Mouse (Mus musculus): ENCODE data around the gene Slc39a1. TPM values are rescaled to one million over a fixed set of nuclear protein-coding genes. Genes with fewer than 3 reads are reported as not detected.

Slc39a1 gene
- polyA plus RNA-seq, 1 experiment from 2014 or later = 62.5 TPM

- whole genome bisulfite sequencing = 89% methylated on average over 5 of the region's 5 CpGs
- no peak for DNase-seq (ENCODE audit: low spot score)
Observed at GRCm38 (mm10) chr3:90263121-90263771, 15.3 kb downstream of the Slc39a1 start.

GRCm38 (mm10) chr3:90264687-90265033 is 16.7 kb downstream of the Slc39a1 start:
- 33% methylated on average over 10 of the region's 10 CpGs for WGBS
- Histone ChIP-seq H3K4me1 (replicated peaks) (peaks cover 24% of the 10 kb centered on the region), H3K27me3 (ENCODE audit: insufficient read depth, poor library complexity, severe bottlenecking) (no peaks in the 10 kb centered on the region), H3K9me3 (no peaks in the 10 kb centered on the region), H3K4me3 (peak overlapping the region; percentile 71), H3K36me3 (peaks cover 70% of the 10 kb centered on the region), H3K27ac (peak overlapping the region; percentile 96)
- DNase-seq (ENCODE audit: low spot score) = no peak

More at GRCm38 (mm10) chr3:90263121-90263771, 15.3 kb downstream of the Slc39a1 start:
- Histone ChIP-seq H3K27ac (no peak overlapping the region), H3K27me3 (ENCODE audit: insufficient read depth, poor library complexity, severe bottlenecking) (no peaks in the 10 kb centered on the region), H3K4me3 (no peak overlapping the region), H3K36me3 (peaks cover 72% of the 10 kb centered on the region), H3K9me3 (no peaks in the 10 kb centered on the region), H3K4me1 (replicated peaks) (peaks cover 24% of the 10 kb centered on the region)

DNA sequence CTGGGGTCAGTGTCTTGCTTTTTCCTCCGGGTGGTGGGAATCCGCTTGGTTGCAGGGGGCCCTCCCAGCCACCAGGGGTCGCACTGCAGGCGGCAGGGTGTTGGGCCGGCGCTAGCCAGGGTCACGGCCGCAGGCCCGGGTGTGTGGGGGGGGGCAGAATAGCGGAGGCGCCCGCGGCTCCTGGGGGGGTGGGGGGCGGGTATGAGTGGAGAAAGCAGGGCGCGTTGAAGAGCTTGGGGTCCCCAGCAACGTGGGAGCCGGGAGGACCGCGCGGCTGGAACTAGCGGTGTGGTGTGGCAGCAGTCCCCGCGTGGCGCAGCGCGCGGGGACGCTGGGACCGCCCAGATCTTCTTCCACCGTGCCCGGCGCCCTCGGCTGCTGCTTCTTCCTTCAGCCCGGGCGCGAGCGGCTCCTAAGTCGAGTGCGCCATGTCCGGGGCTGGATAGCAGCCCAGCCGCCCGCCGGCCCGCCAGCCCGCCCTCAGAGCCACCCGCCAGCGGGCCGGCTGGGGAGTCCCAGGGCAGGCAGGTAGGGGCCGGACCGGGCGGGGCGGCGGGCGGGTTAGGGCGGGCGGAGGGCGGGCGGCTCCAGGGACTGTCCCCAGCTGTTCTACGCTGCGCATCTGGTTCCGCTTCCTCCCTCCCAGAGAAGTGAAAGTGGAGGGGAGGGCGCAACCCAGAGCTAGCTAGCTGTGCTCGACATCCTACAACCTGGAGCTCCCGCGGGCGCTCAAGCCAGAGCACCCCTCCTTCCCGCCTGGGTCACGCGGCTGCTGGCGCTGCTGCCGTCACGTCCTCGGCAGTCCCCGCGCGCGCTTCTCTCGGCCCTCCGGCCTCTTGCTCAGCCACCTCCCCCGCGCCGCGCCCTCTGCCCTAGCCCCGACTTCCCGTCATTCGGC is 17.3 kb downstream of the Slc39a1 start, which contains the start of gene Dennd4b:
TSS of gene Dennd4b (plus strand) at position 152 of the 898 bp plus-strand sequence.
- no peaks in the 10 kb centered on the region for H3K9me3 ChIP-seq
- H3K27ac ChIP-seq = peak within 1 kb of the TSS; percentile 96
- no peaks in the 10 kb centered on the region for H3K27me3 ChIP-seq (ENCODE audit: insufficient read depth, poor library complexity, severe bottlenecking)
- WGBS = under 1% methylated on average over 87 of the region's 87 CpGs
- H3K4me3 ChIP-seq = peak within 1 kb of the TSS; percentile 71
- peak; percentile 92 for DNase-seq (ENCODE audit: low spot score)
- H3K4me1 ChIP-seq (replicated peaks) = peaks cover 24% of the 10 kb centered on the region
- H3K36me3 ChIP-seq = peaks cover 70% of the 10 kb centered on the region

GRCm38 (mm10) chr3:90265932-90266741 is 18.2 kb downstream of the Slc39a1 start:
- peaks cover 24% of the 10 kb centered on the region for H3K4me1 ChIP-seq (replicated peaks)
- H3K27ac ChIP-seq = peak overlapping the region; percentile 96
- WGBS = 29% methylated on average over 16 of the region's 16 CpGs
- no peak for DNase-seq (ENCODE audit: low spot score)
- no peaks in the 10 kb centered on the region for H3K27me3 ChIP-seq (ENCODE audit: insufficient read depth, poor library complexity, severe bottlenecking)
- peak overlapping the region; percentile 71 for H3K4me3 ChIP-seq
- no peaks in the 10 kb centered on the region for H3K9me3 ChIP-seq
- H3K36me3 ChIP-seq = peaks cover 70% of the 10 kb centered on the region

- H3K9me3 ChIP-seq = no peaks in the 10 kb centered on the region
- peaks cover 70% of the 10 kb centered on the region for H3K36me3 ChIP-seq
- no peak overlapping the region for H3K27ac ChIP-seq
- no peak for DNase-seq (ENCODE audit: low spot score)
- peaks cover 24% of the 10 kb centered on the region for H3K4me1 ChIP-seq (replicated peaks)
- H3K27me3 ChIP-seq (ENCODE audit: insufficient read depth, poor library complexity, severe bottlenecking) = no peaks in the 10 kb centered on the region
- H3K4me3 ChIP-seq = peak overlapping the region; percentile 71; the same call in 1 of the 2 replicates
- 92% methylated on average over 20 of the region's 20 CpGs for WGBS
Observed at GRCm38 (mm10) chr3:90266901-90267775, 19.2 kb downstream of the Slc39a1 start.

GRCm38 (mm10) chr3:90268190-90268589 is 20.2 kb downstream of the Slc39a1 start:
- peaks cover 70% of the 10 kb centered on the region for H3K36me3 ChIP-seq
- H3K27me3 ChIP-seq (ENCODE audit: insufficient read depth, poor library complexity, severe bottlenecking) = no peaks in the 10 kb centered on the region
- H3K4me3 ChIP-seq = no peak overlapping the region
- H3K9me3 ChIP-seq = no peaks in the 10 kb centered on the region
- 94% methylated on average over 11 of the region's 11 CpGs for WGBS
- peaks cover 24% of the 10 kb centered on the region for H3K4me1 ChIP-seq (replicated peaks)
- DNase-seq (ENCODE audit: low spot score) = no peak
- H3K27ac ChIP-seq = no peak overlapping the region

DNA sequence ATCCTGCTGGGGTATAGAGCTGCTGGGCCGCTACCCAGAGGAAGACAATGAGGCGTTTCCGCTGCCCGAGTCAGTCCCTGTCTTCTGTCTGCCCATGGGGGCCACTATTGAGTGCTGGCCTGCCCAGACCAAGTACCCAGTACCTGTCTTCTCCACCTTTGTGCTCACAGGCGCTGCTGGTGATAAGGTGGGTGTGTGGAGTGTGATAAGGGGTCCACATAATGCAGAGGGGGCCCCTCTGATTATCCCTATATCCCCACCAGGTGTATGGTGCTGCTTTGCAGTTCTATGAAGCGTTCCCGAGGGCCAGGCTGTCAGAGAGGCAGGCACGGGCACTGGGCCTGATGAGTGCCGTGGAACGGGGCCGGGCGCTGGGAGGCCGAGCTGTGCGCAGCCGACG is 21.0 kb downstream of the Slc39a1 start:
- DNase-seq (ENCODE audit: low spot score) = no peak
- H3K27me3 ChIP-seq (ENCODE audit: insufficient read depth, poor library complexity, severe bottlenecking) = no peaks in the 10 kb centered on the region
- peaks cover 70% of the 10 kb centered on the region for H3K36me3 ChIP-seq
- no peak overlapping the region for H3K4me3 ChIP-seq
- 85% methylated on average over 16 of the region's 16 CpGs for WGBS
- no peaks in the 10 kb centered on the region for H3K9me3 ChIP-seq
- peaks cover 24% of the 10 kb centered on the region for H3K4me1 ChIP-seq (replicated peaks)
- H3K27ac ChIP-seq = no peak overlapping the region

DNA sequence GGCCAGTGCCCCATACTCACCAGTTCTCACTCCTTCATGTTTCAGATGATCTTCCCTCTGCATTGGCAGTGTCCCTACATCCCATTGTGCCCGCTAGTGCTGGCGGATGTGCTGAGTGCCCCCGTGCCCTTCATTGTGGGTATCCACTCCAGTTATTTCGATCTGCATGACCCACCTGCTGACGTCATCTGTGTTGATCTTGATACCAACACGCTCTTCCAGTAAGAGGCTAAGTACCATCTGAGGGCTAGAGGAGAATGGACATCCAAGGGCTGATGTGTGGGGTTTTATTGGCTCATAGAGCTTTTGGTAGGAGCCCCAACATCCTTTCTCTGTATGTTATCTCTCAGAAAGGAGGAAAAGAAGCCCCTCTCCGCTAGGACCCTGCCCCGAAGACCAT is 22.8 kb downstream of the Slc39a1 start:
- H3K27me3 ChIP-seq (ENCODE audit: insufficient read depth, poor library complexity, severe bottlenecking) = no peaks in the 10 kb centered on the region
- no peak for DNase-seq (ENCODE audit: low spot score)
- no peak overlapping the region for H3K27ac ChIP-seq
- H3K9me3 ChIP-seq = no peaks in the 10 kb centered on the region
- 93% methylated on average over 8 of the region's 8 CpGs for WGBS
- no peak overlapping the region for H3K4me3 ChIP-seq
- peaks cover 84% of the 10 kb centered on the region for H3K36me3 ChIP-seq
- H3K4me1 ChIP-seq (replicated peaks) = peaks cover 17% of the 10 kb centered on the region

DNA sequence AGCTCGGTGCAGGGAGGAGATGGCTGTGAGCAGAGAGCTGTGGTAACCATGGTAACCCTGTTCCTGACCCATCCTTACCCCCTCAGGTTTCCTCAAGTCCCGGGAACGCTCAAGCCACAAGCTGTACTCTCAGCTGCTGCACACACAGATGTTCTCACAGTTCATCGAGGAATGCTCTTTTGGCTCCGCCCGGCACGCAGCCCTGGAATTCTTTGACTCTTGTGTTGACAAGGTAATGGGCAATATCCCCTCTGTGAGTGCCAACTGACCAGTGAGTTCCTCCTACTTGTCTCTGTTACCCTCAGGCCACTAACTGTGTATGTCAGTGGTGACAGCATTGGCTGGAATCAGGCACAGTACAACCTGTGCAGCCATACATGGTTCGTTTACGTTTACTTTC is 24.2 kb downstream of the Slc39a1 start:
- Histone ChIP-seq H3K4me1 (replicated peaks) (peaks cover 8% of the 10 kb centered on the region; the same call in 1 of the 2 replicates), H3K27ac (no peak overlapping the region), H3K9me3 (no peaks in the 10 kb centered on the region), H3K4me3 (no peak overlapping the region), H3K27me3 (ENCODE audit: insufficient read depth, poor library complexity, severe bottlenecking) (no peaks in the 10 kb centered on the region), H3K36me3 (peaks cover 98% of the 10 kb centered on the region)
- 75% methylated on average over 9 of the region's 9 CpGs for WGBS
- DNase-seq (ENCODE audit: low spot score) = no peak

DNA sequence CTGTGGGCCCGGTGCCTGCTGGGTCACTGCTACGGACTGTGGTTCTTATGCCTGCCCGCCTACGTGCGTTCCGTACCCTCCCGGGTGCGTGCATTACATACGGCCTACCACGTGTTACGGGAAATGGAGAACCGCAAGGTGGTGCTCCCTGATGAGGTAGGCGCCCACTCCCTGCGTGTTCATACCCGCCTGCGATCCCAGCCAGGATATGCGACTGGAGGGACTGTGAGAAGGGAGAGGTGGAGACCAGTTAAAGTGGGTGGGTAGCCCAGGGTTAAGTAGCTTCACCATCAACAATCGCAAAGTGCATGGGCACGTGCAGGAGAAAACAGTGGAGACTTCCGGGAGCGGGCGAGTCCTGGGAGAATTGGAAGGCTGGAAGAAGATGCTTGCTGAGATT is 25.9 kb downstream of the Slc39a1 start:
- H3K27ac ChIP-seq = no peak overlapping the region
- peaks cover 5% of the 10 kb centered on the region; the same call in 1 of the 2 replicates for H3K4me1 ChIP-seq (replicated peaks)
- DNase-seq (ENCODE audit: low spot score) = no peak
- no peaks in the 10 kb centered on the region for H3K9me3 ChIP-seq
- no peaks in the 10 kb centered on the region for H3K27me3 ChIP-seq (ENCODE audit: insufficient read depth, poor library complexity, severe bottlenecking)
- H3K36me3 ChIP-seq = peaks cover 98% of the 10 kb centered on the region
- 94% methylated on average over 22 of the region's 22 CpGs for WGBS
- H3K4me3 ChIP-seq = no peak overlapping the region

DNA sequence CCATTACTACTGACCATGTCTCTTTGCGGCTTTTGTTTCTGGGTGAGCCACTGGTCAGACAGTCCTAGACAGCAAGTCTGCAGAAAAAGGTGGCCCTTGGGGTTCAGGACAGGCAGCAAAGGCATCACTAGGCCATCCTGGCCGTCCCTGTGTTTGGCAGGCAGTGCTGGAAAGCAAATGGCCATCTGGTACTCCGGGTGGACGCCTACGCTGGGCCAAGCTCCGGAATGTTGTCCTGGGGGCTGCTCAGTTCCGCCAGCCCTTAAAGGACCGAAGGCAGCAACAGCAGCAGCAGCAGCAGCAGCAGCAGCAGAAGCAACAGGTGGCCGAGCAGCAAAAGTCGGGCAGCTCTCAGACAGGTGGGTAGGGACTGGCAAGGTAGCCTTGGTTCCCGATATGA is 27.3 kb downstream of the Slc39a1 start:
- no peak for DNase-seq (ENCODE audit: low spot score)
- peaks cover 100% of the 10 kb centered on the region for H3K36me3 ChIP-seq
- H3K27me3 ChIP-seq (ENCODE audit: insufficient read depth, poor library complexity, severe bottlenecking) = no peaks in the 10 kb centered on the region
- H3K4me1 ChIP-seq (replicated peaks) = peaks cover 5% of the 10 kb centered on the region; the same call in 1 of the 2 replicates
- WGBS = 89% methylated on average over 11 of the region's 11 CpGs
- no peak overlapping the region for H3K27ac ChIP-seq
- no peak overlapping the region for H3K4me3 ChIP-seq
- H3K9me3 ChIP-seq = no peaks in the 10 kb centered on the region

- no peak for DNase-seq (ENCODE audit: low spot score)
- H3K9me3 ChIP-seq = no peaks in the 10 kb centered on the region
- H3K27me3 ChIP-seq (ENCODE audit: insufficient read depth, poor library complexity, severe bottlenecking) = no peaks in the 10 kb centered on the region
- peaks cover 95% of the 10 kb centered on the region for H3K36me3 ChIP-seq
- H3K4me1 ChIP-seq (replicated peaks) = peaks cover 5% of the 10 kb centered on the region; the same call in 1 of the 2 replicates
- H3K4me3 ChIP-seq = no peak overlapping the region
- 45% methylated on average over 16 of the region's 16 CpGs for WGBS
- H3K27ac ChIP-seq = peak overlapping the region; percentile 16; the same call in 1 of the 2 replicates
Observed at GRCm38 (mm10) chr3:90276858-90277257, 28.9 kb downstream of the Slc39a1 start.

All from hindbrain, embryonic 10.5 days (tissue).